ENCODE assay signal across 1 mouse cellular context in genomic region chr10:128492633-128493311, GRCm38 (mm10).
TF ChIP-seq lines count a peak whose summit lies in the region.

No protein-coding gene starts in this region.

TF ChIP-seq in MEL, 35 proteins besides CTCF, POLR2A, EP300 and RAD21:
- TF ChIP-seq MAFK (IDR thresholded peaks at IDR 0.05; ENCODE audit: borderline replicate concordance, low read depth, low read length): no peak
- TF ChIP-seq NELFE (IDR thresholded peaks at IDR 0.05; ENCODE audit: low read depth, low read length): no peak
- TF ChIP-seq BHLHE40 (IDR thresholded peaks at IDR 0.05; ENCODE audit: borderline replicate concordance, low read depth, low read length): peak; percentile 6; the same call in 1 of the 2 replicates
- TF ChIP-seq KAT2A (conservative IDR thresholded peaks at IDR 0.05; ENCODE audit: low read depth, low read length): no peak
- TF ChIP-seq SMC3 (IDR thresholded peaks at IDR 0.05; ENCODE audit: low read depth, low read length): peak; percentile 3; the same call in 1 of the 2 replicates
- no peak for TF ChIP-seq HCFC1 (IDR thresholded peaks at IDR 0.05; ENCODE audit: low read depth, low read length)
- no peak for TF ChIP-seq POLR2AphosphoS5 (IDR thresholded peaks at IDR 0.05; ENCODE audit: borderline replicate concordance, low read depth, low read length)
- no peak for TF ChIP-seq ZMIZ1 (IDR thresholded peaks at IDR 0.05; ENCODE audit: low read depth, low read length)
- 0 out of 2 replicates have a peak, but pooled peaks have one; percentile 7 for TF ChIP-seq ELF1 (IDR thresholded peaks at IDR 0.05; ENCODE audit: low read depth, low read length)
- TF ChIP-seq CHD2 (IDR thresholded peaks at IDR 0.05; ENCODE audit: low read length): no peak
- no peak for TF ChIP-seq TBP (IDR thresholded peaks at IDR 0.05; ENCODE audit: low read depth, low read length)
- no peak for TF ChIP-seq MAX (IDR thresholded peaks at IDR 0.05; ENCODE audit: low read length)
- no peak for TF ChIP-seq GATA1 (IDR thresholded peaks at IDR 0.05; ENCODE audit: low read depth, low read length)
- no peak for TF ChIP-seq RCOR1 (IDR thresholded peaks at IDR 0.05; ENCODE audit: low read depth, low read length)
- no peak for TF ChIP-seq TAL1 (IDR thresholded peaks at IDR 0.05; ENCODE audit: low read length)
- TF ChIP-seq ETS1 (IDR thresholded peaks at IDR 0.05; ENCODE audit: low read depth, low read length): 0 out of 2 replicates have a peak, but pooled peaks have one; percentile 6
- no peak for TF ChIP-seq SIN3A (IDR thresholded peaks at IDR 0.05; ENCODE audit: low read length)
- no peak for TF ChIP-seq GABPA (IDR thresholded peaks at IDR 0.05; ENCODE audit: low read depth, low read length)
- no peak for TF ChIP-seq TCF12 (IDR thresholded peaks at IDR 0.05; ENCODE audit: low read depth, low read length)
- no peak for TF ChIP-seq E2F4 (IDR thresholded peaks at IDR 0.05; ENCODE audit: borderline replicate concordance, low read depth, low read length)
- no peak for TF ChIP-seq MYC (IDR thresholded peaks at IDR 0.05; ENCODE audit: low read depth, low read length)
- TF ChIP-seq ZNF384 (IDR thresholded peaks at IDR 0.05; ENCODE audit: low read depth, low read length): 0 out of 2 replicates have a peak, but pooled peaks have one; percentile 31
